Mouse (Mus musculus): Measurements from ENCODE around the gene Pde1b.

- TF ChIP-seq CHD2 (IDR thresholded peaks at IDR 0.05; ENCODE audit: low read depth, low read length) (no peak), HCFC1 (IDR thresholded peaks at IDR 0.05; ENCODE audit: borderline replicate concordance, insufficient read depth, low read length) (no peak), MAFK (IDR thresholded peaks at IDR 0.05; ENCODE audit: insufficient read depth, low read depth, low read length) (no peak)
Observed at GRCm38 (mm10) chr15:103488336-103488735, 14.5 kb upstream of the Pde1b start.

All from ES-E14 (cell line).